Mouse (Mus musculus) gastrocnemius, adult 8-10 months (tissue): ENCODE data around the gene Shisa5. TPM values are rescaled to one million over a fixed set of nuclear protein-coding genes. Genes with fewer than 3 reads are reported as not detected.

Experiments used
- DNase-seq, 2 experiments: peaks; one replicate each; pipeline ENCODE4 v3.0.0; 2022; ENCODE audit warnings: low spot score in 2 of 2
- total RNA-seq, 4 experiments: library from RNA; stranded (reverse); gene quantifications; 2 replicates each; pipeline ENCODE4 v1.2.4; 2022

Gene Shisa5
- 10 to 100 TPM in 2 of 4 experiments, 1 to 10 TPM in 2; 7.0 to 11.8 (median 9.1) TPM for total RNA-seq

DNA sequence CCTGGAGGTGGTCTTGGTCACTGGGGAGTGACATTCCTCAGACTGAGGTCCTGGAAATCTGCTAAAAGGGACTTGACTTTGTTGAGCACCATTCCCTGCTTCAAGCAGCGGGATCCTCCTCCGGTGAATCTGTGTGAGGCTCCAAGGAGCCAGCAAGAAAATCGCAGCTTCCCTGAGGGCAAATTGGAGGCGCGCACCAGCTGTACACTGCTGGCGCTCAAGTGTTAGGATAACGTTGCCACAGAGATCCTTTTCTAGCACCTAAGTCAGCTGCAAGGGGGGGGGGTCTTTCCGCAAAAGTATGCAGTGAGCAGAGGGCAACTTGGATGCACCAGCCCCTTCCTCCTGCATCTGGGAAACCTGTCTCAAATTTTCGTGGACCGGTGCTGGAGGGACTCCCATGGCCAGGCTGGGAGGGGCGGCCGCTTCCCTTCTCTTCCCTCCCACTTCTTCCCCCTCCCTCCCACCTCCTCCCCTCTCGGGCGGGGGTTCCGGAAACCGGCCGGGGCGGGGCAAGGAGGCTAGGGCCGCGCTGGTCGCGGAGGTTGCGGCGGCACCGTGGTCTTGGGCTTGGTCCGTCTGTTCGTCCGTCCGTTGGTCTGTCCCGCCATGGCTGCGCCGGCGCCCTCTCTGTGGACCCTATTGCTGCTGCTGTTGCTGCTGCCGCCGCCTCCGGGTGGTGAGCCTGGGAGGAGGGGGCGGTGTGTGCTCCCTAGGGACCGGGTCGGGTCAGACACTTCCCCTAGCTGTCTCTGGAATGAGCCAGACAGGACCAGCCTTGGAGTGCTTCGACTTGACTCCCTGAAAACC lies at the start of gene Shisa5:
Gene Shisa5 (plus strand): TSS at position 480 of the 810 bp plus-strand sequence.
- peak; percentile 57 to 67 for DNase-seq

GRCm38 (mm10) chr9:108989802-108990461 lies 48.4 kb upstream of the Shisa5 start:
- peak in 1 of 2 experiments; percentile 11 for DNase-seq

DNA sequence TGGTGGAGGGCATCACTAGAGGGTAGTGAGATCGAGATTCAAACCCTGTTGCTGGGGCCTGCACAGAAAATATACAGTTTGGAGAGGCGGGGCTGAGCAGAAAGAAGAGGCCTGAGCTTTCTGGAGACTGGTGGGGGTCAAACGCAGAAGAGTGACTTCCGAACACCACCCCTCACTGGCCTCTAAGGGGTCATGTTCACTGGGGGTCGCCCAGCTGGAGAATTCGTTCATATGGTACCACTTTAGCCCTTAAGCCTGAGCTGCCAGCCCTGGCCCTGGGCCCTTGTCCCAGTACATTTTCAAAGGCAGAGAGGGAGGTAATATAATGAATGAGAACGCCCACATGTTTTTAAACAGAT lies 47.9 kb upstream of the Shisa5 start:
- DNase-seq = no peak

- DNase-seq = peak; percentile 96 to 98
Observed at GRCm38 (mm10) chr9:108991428-108992084, 46.8 kb upstream of the Shisa5 start, which contains the start of gene Pfkfb4. Gene Pfkfb4, plus strand, starts transcription at chr9:108991778.

- DNase-seq = no peak
Observed at GRCm38 (mm10) chr9:108992085-108992469, 46.3 kb upstream of the Shisa5 start.

DNA sequence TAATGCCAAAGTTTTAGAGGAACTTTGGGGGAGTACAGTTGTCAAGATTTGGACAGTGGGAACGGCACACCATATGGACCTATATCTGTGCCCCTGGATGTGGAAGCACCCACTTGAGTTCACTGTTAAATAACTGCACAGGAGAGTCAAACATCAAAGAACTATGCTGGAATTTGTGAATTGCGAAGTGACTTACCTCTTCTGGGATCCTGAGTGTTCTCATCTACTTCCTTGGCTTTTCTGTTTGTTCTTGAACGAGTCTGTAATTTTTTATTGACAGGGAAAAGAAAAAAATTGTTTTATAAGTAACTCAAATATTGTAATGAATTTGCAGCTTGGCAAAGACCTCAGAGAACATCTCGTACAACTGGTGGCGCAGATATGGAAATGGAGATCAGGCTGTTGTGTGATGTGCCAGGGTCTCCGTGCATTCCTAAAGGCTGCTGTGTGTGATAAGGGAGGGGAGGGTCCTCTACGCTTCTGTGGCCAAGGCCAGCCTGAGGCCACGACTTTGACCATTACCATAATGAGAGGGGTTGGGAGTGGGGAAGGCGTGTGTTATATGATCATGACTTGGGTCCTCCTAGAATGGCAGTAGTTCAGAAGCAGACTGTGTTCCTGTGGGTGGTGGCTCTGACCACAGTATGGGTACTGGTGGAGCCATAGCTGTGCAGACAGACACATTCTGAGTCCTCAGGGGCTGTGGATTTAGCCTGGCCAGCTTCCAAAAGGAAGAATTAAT lies 45.6 kb upstream of the Shisa5 start:
- DNase-seq = no peak

DNA sequence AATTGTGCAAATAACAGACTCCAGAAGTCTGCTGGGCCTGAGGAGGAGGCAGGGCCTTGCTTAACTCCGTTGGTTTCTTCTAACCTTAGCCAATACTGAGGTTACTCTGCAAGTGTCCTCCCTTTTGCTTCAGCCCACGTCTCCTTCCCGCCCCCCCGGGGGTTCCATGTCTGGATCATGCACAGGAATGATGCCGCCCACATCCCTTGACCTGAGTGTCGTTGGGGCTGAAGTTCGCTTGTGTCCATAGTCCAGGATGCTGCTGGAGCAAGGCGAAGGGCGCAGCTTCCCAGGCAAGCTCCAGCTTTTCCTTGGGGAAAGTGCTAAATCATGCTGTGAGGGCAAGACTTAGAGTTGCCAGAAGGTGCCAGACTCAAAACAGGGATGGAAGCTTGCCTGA lies 42.0 kb upstream of the Shisa5 start:
- DNase-seq = no peak

GRCm38 (mm10) chr9:108998287-108999166 lies 39.8 kb upstream of the Shisa5 start:
- DNase-seq = no peak

GRCm38 (mm10) chr9:108999167-108999526 lies 39.2 kb upstream of the Shisa5 start:
- DNase-seq = no peak

GRCm38 (mm10) chr9:109000726-109001125 lies 37.6 kb upstream of the Shisa5 start:
- DNase-seq = peak in 1 of 2 experiments; percentile 55

DNA sequence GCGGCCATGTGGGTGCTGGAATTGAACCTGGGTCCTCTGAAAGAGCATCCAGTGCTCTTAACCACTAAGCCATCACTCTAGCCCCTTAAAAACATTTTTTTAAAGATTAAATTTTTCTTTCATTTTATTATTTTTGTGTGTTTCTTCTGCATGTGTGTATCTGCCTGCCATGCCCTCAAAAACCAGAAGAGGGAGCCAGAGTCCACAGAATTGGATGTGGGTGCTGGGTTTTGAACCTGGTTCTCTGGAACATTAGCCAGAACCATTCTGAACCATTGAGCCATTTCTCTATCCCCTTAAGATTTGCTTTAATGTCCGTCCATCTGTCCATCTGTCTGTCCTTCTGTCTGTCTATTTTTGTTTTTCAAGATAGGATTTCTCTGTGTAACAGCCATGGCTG lies 35.2 kb upstream of the Shisa5 start:
- no peak for DNase-seq

- no peak for DNase-seq
Observed at GRCm38 (mm10) chr9:109007025-109007780, 31.2 kb upstream of the Shisa5 start.

DNA sequence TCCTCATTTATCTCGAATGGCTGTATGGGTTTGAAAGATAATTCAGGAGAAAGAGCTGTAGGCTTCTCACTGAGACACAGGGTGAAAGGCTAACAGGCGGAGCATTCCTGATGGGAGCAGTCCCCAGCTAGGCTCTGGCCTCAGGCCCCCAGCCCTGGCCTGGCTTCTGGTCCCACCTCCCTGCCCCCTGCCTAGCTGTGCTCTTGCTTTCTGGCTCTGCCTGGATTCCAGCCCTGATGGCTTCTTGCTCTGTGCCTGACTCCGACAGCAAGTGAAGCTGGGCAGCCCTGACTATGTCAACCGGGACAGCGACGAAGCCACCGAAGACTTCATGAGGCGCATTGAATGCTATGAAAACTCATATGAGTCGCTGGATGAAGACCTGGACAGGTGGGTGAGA lies 30.3 kb upstream of the Shisa5 start:
- DNase-seq = no peak

DNA sequence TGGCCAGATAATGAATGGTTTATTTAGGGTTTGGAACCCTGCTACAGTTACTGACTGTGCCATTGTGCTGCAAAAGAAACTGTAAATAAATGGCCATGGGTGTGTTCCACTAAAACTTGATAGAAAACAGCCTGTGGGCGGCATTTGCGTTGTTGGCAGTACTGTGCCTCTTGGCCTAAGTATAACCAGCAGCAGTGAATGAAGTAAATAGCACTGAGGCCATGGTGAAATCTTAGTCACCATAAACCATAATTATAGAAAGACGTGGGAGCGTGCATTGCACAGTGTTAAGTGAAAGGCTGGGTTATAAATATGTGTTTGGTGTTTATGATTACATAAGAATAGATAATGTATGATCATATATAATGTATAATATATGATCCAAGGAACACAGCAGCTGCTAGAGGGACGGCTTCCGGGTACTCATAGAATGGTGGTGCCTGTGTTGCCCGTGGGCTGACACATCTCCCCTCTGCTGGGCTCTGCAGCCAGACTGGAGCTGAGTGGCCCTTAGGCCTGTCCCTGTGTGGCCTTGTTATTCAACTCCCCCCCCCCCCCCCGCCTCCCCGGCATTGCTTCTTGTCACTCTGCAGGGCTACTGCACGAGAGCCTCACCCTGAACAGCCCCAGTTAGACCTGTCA lies 29.2 kb upstream of the Shisa5 start:
- DNase-seq = no peak

GRCm38 (mm10) chr9:109009636-109010315 lies 28.6 kb upstream of the Shisa5 start:
- DNase-seq = peak; percentile 82 to 87

DNA sequence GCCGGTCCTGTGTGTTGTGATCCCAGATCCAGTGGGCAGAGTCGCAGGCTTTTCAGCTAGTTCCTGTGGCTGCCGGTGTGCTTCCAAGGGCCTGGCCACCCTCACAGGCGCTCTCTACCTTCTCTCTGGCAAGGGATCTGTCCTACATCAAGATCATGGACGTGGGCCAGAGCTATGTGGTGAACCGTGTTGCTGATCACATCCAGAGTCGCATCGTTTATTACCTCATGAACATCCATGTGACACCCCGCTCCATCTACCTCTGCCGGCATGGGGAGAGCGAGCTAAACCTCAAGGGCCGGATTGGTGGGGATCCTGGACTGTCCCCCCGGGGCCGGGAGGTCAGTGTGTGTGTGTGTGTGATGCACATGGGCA lies 28.1 kb upstream of the Shisa5 start:
- peak in 1 of 2 experiments; percentile 36 for DNase-seq

DNA sequence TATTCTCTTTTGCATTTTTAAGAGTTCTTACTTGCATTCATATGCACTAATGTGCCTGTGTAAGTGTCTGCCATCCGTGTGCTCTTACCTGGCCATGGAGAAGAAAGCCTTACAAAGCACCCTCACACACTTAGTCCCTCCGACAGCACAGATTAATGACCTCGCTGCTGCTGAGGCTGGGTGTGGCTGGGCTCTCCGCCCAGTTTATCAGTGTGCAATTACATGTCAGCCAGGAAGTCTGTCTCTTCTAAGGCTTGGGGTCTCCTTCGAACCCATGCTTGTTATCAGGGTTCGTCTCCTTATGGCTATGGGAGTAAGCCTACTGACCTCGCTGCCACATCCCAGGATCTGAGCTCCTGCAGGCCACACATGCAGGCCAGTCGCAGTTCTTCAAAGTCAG lies 23.0 kb upstream of the Shisa5 start:
- DNase-seq = no peak

GRCm38 (mm10) chr9:109016973-109017604 lies 21.3 kb upstream of the Shisa5 start:
- no peak for DNase-seq
